Mouse (Mus musculus): ENCODE measurements around the gene Tomm34. TPM values are rescaled to one million over a fixed set of nuclear protein-coding genes. Genes with fewer than 3 reads are reported as not detected.

Tomm34 gene
- polyA plus RNA-seq, 1 experiment from 2014 or later: 59.9 TPM

Other genes starting within 250 kb of the Tomm34 start
- gene Kcnk15, start 217.5 kb downstream of the Tomm34 start, polyA plus RNA-seq (2016; fragmentation: Nextera tagmentation; extraction: Ambion mirVana): not detected in 2 replicates
- 1.1 TPM in 2 replicates for gene Rims4, start 152.5 kb downstream of the Tomm34 start, polyA plus RNA-seq (2016; fragmentation: Nextera tagmentation; extraction: Ambion mirVana)
- gene Ywhab, start 76.2 kb downstream of the Tomm34 start, polyA plus RNA-seq (2016; fragmentation: Nextera tagmentation; extraction: Ambion mirVana): 308 and 317 TPM in 2 replicates
- 1.5 and 1.6 TPM in 2 replicates for gene Pabpc1l, start 45.7 kb downstream of the Tomm34 start, polyA plus RNA-seq (2016; fragmentation: Nextera tagmentation; extraction: Ambion mirVana)
- gene Stk4, start 847 bp downstream of the Tomm34 start, polyA plus RNA-seq (2016; fragmentation: Nextera tagmentation; extraction: Ambion mirVana): 38.8 and 39.8 TPM in 2 replicates
- not detected in 2 replicates for gene Kcns1, start 99.9 kb upstream of the Tomm34 start, polyA plus RNA-seq (2016; fragmentation: Nextera tagmentation; extraction: Ambion mirVana)
- gene Wfdc5, start 111.6 kb upstream of the Tomm34 start, polyA plus RNA-seq (2016; fragmentation: Nextera tagmentation; extraction: Ambion mirVana): not detected in 2 replicates
- not detected in 2 replicates for gene Wfdc12, start 119.4 kb upstream of the Tomm34 start, polyA plus RNA-seq (2016; fragmentation: Nextera tagmentation; extraction: Ambion mirVana)
- gene Wfdc15a, start 129.0 kb upstream of the Tomm34 start, polyA plus RNA-seq (2016; fragmentation: Nextera tagmentation; extraction: Ambion mirVana): not detected in 2 replicates
- gene Wfdc15b, start 150.5 kb upstream of the Tomm34 start, polyA plus RNA-seq (2016; fragmentation: Nextera tagmentation; extraction: Ambion mirVana): not detected in 2 replicates
- not detected in 2 replicates for gene Svs2, start 167.3 kb upstream of the Tomm34 start, polyA plus RNA-seq (2016; fragmentation: Nextera tagmentation; extraction: Ambion mirVana)
- gene Svs3b, start 185.5 kb upstream of the Tomm34 start, polyA plus RNA-seq (2016; fragmentation: Nextera tagmentation; extraction: Ambion mirVana): not detected in 2 replicates
- not detected in 2 replicates for gene Svs4, start 207.3 kb upstream of the Tomm34 start, polyA plus RNA-seq (2016; fragmentation: Nextera tagmentation; extraction: Ambion mirVana)
- gene Svs3a, start 218.1 kb upstream of the Tomm34 start, polyA plus RNA-seq (2016; fragmentation: Nextera tagmentation; extraction: Ambion mirVana): not detected in 2 replicates
- gene Svs6, start 245.6 kb upstream of the Tomm34 start, polyA plus RNA-seq (2016; fragmentation: Nextera tagmentation; extraction: Ambion mirVana): not detected in 2 replicates

Data from forebrain, embryonic 10.5 days (tissue).